Mouse (Mus musculus): ENCODE data around the gene Hnrnpl.
A peak's percentile ranks its signal among the peaks of the same experiment; 100 is the strongest.

Gene Hnrnpl

DNA sequence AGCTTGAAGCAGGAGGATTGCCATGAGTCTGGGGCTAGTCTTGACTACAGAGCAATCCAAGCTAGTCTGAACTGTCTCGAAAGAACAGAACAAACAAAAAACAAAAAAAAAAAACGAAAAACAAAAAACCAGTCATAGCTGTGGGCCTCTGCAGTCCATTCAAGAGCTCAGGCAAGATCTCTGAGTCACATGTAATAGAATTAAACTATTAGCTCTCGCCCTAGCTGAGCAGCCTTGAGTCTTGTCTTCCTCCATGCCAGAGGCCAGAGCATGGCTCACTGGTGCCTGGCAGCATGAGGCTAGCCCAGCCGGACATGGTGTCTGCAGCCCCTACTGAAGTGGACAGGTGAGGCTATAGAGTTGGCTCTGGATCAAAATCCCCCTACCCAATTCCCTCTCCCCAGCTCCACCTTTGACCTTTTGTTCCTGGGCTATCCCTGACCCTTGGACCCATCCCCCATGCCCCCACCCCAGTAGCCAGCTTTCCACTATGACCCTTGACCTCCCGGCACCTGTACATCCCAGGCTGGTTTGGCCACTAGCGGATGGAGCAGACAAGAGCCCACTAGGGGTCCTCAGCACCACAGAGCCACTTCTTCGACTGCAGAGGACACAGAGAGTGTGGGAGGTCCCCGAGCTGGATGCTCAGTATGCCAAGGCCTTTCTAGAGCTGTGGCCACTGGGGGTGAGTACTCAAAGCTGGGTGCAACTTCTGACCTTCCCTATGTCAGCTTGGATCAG lies 18.1 kb upstream of the Hnrnpl start:
- DNase-seq = peak; percentile 42

DNA sequence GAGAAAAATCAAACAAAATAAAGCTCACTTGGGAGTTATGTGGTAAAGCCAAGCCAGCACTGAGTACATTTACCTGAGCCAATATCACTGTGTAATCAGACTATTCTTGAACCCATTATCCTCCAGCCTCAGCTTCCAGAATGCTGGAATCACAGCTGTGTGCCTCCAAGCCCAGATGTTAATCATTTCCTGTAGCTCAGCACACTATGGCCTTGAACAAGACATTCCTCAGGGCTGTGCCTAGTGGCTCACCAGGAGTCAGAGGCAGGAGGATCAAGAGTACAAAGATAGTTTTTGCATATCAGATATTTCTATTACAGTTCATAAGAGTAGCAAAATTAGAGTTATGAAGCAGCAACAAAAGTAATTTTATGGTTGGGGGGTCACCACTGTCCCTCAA lies 16.6 kb upstream of the Hnrnpl start:
- DNase-seq = no peak

DNA sequence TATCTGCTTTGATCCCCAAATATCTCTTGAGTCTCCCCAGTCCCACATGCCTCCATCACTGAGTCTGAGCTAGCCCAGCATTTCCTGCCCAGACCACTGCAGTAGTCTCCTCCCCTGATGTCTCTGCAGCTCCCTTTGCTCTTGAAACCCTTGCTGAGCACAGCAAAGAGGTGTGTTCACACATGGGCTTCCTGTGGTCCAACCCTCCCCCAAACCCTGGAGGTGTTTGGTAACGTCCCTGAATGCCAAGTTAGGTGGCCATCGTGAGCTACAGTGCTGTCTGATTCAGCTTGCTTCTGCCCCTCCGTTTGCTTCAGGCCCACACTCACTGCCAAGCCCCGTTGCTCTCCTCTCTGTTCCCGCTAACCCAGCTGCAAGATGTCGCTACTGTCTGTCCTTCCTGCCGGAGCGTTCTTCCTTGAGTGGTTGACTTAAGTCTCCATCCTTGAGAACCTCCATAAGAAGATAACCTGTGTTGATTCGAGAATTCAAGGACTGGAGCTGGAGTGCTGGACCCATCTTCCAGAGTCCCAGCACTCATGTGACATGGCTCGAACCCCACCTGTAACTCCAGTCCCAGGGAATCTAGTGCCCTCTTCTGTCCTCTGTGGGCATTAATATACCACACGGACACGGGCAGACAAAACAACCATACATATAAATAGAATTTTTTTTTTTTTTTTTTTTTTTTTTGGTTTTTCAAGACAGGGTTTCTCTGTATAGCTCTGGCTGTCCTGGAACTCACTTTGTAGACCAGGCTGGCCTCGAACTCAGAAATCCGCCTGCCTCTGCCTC lies 15.8 kb upstream of the Hnrnpl start:
- DNase-seq = peak; percentile 54

DNA sequence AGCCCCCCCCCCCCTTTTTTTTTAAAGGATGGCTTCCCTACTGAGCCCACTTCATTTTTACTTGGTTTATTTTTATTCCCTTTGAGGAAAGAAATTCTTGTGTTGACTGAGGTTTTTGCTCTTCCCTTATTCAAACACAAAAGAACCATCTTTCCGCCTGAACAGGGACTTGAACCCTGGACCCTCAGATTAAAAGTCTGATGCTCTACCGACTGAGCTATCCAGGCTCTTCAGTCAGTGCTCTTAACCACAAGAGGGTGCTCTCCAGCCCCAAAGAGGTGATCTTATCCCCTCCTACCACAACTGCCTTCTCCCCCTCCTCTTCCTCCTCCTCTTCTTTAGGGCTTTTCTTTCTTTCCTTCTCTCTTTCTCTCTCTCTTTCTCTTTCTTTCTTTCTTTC lies 14.5 kb upstream of the Hnrnpl start:
- peak; percentile 78 for DNase-seq

DNA sequence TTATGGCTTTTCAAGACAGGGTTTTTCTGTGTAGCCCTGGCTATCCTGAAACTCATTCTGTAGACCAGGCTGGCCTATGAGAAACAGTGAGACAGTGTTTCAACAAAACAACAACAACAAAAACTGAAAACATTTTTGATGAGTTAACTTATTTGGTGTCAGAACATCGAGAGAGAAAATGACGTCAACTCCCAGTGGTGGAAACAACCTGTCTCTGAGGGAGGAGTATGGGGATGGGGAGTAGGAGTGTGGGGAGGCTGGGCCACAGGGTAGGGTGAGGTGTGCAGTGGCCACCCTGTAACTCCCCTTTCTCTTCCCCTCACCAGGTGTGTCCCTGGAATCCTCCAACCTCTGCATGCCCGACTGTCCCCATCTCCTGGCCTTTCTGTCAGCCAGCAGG lies 13.8 kb upstream of the Hnrnpl start:
- DNase-seq = no peak

DNA sequence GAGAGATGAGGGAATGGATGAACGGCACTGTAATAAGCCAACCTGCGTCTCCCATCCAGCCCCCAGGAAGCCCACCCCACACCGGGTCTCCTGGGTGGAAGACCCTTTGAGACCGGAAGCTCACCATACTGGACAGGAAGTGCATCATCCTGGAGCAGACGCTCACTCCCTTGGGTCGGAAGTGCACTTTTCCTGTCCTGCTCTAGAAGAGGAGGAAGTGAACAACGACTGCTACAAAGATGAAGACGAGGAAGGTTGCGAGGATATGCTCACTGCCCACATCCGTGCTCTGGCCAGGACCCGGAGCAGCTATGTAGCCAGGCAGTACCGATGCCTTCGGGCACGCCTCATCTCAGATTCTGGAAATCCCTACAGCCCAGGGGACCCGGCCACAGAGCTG lies 12.5 kb upstream of the Hnrnpl start:
- DNase-seq = no peak

DNA sequence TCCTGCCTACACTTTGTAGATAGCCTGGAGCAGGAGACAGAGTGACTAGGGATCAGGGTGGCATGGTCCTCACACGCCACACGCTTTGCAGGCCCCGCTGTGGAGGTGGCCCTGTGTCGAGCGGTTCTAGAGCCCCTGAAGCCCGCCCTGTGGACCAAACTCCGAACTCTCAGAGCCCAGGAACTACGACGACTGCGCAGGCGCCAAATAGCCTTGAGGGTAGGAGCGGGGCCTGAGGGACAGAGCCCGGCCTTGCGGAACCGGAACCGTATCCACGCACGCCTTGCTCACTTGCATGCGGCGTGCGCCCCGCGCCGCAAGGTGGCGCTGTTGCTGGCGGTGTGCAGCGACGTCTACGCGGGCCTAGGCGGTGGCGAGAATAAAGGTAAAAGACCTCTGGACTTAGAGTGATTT lies 11.8 kb upstream of the Hnrnpl start:
- peak; percentile 81 for DNase-seq

DNA sequence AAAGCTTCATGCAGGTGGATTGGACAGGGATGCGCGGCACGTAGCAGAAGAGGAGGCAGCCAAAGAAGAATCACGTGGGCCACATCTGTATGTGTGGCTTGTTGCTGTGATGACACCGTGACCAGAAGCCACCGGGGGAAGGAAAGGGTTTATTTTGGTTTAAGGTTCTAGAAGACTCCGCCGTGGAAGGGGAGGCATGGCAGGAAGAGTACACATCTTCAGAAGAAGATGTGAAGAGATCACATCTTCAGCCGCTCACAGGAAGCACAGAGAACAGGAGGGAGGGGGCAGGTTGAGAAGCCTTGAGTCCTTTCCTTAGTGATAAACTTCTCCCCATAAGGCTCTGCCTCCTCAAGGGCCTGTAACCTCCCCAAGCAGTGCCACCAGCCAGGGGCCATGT lies 8.3 kb upstream of the Hnrnpl start:
- DNase-seq = peak; percentile 51

DNA sequence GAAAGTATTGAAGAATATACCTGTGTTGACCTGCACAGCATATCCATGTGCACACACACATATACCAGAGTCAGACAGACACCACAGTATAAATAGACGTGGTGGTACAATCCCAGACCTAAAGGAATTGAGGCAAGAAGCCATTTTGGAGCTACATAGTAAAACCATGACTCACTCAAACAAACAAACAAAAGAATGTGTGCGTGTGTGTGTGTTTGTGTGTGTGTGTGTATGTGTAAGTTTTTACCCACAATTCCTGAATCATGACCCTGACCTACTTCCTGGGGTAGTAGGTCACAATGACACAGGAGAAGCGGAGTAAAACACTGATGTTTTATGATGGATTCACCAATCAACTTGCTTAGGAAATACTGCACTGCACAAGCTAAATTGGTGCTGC lies 6.9 kb upstream of the Hnrnpl start:
- no peak for DNase-seq

DNA sequence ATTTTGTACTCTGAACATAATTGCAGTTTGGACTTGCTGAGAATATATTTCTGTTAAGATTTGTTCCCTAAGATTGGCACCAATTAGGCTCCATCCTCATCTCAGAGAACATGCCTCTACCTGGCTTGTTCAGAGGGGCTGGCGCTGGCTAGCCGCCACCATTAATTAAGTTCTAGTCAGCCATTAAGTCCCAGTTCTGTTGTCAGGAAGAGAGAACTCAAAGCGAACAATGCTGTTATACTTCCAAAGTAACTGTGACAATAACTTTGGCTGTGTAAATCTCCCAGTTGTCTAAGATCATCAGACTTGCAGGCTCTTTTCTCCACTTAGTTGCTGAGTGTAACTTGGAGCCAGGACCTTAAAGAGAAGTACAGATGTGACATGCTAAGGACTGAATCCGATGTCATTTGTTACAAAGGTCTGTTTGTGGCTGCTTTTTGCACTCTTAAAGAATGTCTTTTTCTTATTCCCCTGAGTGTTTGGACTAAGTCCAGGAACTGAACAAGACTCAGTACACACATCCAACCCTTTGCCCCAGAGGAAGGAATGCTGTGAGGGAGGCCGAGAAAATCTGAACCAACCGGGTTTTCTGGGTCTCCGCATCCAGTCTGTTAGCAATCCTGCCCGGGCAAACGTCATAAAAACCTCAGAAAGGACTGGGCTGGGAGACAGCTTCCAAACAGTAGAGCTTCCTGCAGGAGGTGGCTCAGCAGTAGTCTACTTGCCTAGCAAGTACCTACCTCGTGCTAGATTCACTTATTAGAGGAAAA lies 6.3 kb upstream of the Hnrnpl start:
- no peak for DNase-seq

DNA sequence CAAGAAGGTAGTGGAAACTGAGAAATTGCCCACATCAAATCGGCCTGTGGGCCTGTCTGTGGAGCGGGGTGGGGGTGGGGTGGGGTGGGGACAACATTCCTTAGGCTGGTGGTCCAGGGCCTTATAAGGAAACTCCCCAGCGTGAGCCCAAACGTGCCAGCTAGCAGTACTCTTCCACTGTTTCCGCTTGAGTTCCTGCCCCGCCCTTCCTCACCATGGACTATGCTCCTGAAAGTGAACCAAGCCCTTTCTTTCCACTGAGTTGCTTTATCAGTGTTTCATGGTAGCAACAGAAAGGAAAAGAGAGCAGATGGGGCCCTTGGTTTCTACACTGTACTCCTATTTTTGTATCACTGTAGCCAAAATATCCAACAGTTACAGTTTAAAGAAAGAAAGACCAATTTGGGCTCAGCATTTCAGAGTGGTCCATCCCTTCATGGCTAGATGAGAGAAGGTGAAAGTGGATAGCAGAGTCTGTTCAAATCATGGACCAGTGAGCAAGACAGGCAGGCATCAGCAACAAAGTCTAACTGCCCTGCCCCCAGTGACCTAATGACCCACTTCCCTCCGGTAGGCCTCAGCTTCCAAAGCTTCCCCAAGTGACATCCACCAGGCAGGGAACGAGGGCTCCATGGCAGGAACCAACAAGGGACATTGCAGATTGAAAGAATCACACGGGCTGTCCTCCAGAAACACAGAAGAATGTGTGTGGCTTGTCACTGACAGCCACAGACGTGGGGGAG lies 5.3 kb upstream of the Hnrnpl start:
- no peak for DNase-seq

DNA sequence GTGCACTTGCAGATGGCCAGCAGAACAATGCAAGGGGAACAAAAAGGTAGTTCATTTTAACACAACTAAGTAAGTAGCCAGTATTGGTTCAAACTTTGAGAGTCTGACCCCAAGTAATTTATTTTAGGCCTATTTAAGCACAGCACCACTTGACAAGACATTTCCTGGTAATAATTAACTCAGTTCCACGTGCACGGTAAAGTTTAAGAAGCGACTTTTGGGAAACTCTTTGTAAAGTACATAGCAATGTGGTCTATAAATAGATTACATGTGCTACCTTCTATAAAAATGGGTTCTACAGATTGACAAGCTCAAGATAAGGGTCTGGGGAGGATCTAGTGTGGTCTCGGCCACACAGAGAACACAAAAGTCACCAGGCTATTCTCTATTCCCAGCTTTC lies 4.6 kb upstream of the Hnrnpl start:
- no peak for DNase-seq

DNA sequence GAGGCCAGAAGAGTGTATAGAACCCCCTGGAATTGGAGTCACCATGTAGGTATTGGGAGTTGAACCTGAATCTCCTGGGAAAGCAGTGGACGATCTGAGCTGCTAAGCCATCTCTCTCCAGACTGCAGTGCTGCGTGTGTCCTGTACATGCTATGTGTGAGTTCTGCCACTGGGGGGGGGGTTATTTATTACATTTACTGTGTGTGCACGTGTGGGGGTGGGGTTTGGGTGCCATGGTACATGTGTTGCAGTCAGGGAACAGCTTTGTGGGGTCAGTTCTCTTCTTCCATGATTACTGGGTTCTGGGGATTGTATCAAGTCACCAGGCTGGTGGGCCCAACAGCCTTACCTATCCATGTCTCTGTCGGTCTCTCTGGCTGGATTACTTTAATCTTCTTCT lies 1.5 kb upstream of the Hnrnpl start:
- DNase-seq = peak; percentile 50

DNA sequence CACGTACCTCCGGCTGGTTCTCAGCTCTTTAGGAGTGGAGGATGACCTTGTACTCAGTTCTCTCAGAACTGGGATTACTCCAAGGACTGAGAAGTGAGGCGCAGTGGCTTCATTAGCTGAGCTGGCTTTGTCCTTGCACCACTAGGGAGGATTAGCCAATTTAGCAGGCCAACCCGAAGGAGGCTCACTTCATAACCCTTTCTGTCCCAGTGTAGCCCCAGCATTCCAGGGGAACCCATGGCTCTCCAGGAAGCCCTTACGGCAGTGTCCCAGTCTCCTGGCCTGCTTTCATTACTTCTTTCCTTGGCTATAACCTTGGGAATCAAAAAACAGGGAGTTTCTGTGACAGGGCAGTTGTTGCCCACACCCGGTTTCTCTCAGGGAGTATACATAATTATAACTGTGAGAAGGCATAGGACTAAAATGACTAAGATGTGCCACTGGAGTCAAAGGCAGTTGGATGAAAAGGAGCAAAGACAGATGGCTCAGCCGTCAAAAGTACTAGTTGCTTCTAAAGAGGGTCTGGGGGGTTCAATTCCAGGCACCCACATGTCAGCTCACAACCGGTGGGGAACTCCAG lies 610 bp upstream of the Hnrnpl start:
- no peak for DNase-seq

DNA sequence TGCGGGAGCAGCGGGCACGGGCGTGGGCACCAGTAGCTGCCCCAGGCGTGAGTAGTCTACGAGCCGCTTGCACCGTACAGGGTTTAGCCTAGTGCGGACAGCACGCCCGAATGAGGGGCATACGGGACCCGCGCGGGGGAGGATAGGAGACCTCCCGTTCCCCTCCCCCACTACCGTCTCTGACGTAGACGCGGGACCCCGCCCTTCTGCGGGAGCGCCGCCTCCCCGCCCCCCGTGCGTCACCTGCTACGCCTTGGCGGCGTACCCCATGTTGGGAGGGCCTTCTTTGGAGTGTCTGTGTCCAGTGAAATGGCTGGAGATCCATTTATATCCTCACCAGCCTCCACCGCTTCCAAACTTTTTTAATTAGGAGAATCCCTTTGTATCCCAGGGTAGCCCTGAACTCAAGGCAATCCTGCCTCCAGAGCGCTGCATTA lies 634 bp downstream of the Hnrnpl start:
- peak; percentile 99 for DNase-seq

DNA sequence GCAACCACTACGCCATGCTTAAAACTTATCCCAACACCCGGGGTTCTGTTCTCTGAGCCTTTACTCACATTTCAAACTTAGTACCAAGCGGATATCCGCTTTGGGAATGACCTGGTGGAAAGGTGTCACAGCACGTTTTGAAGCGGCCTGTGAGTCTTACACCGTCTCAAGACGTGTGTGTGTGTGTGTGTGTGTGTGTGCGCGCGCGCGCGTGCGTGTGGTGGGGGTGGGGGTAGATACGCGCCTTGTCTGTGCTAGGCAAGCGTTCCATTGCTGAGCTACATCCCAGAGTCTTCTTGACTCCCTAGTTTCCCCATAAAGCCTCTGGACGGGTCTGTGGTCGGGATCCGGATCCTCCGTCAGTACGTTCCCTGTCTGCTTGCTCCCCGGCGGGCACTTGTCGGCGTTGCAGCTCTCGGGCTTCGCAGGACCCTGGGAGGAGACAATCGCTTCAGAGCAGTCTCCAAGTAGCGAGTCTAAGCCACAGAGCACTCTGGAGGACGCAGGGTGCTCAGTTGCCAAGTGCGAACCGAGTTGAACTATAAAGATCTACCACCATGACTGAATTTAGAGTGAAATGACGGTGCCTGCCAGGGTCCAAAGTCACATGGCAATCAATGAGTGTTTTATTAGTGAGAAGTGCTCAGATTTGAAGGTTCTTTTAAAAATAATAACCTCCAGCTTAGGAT lies 1.2 kb downstream of the Hnrnpl start:
- DNase-seq = peak; percentile 79

DNA sequence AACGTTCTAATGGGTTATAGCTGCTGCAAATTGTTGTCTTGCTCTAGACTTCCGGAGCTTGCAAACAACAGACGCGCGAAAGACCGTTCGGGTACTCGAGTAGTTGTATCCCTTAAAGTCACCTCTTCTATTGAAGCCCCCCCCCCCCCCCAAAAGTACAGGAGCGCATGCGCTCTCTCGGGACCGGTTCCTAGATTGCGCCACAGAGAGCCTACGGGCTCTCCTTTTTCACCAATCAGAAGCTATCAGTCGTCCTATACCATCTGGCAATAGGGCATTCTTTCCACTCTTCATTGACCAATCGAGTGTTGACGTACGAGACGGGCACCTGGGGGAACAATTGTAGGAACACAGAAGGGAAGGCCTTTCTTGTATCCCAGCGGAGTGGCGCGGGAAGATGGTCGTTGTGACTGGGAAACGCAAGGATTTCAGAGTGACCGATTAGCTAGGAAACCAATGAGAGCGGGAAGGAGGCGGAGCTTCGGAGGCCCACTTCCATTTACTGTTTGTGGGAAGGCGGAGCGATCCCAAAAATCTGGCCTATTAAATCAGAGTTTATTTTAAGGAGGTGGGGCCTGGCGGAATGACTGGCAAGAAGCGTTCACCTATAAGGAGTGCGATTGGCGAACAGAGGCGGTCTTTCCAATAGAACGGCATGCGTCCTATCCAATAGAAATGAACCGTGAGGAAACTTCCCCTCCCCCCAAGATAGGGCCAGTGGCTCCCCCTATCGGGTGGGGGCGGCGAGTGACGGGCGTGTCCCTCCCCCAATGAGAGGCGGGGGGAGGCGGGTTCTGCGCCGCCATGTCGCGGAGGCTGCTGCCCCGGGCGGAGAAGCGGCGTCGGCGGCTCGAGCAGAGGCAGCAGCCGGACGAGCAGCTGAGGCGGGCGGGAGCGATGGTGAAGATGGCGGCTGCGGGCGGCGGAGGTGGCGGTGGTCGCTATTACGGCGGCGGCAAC lies 2.0 kb downstream of the Hnrnpl start:
- peak; percentile 99 for DNase-seq

DNA sequence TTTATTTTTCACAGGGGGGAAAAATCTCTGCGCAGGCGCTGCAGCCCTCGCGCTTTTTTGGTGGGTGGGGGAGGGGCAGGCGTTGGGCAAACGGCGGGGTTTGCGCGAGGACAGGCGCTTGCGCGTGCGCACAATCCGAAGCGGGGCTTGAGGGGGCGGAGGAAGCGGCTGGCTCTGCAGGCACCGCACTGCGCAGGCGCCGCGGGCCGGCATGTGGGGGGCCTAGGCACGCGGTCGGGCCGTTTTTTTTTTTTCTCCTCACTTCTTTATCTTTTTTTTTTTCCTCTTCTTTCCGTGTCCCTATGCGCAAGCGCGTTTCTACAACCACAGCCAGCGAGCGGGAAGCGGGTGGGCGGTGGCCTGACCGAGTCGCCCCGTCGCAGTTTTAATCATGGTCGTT lies 2.9 kb downstream of the Hnrnpl start:
- DNase-seq = peak; percentile 98

DNA sequence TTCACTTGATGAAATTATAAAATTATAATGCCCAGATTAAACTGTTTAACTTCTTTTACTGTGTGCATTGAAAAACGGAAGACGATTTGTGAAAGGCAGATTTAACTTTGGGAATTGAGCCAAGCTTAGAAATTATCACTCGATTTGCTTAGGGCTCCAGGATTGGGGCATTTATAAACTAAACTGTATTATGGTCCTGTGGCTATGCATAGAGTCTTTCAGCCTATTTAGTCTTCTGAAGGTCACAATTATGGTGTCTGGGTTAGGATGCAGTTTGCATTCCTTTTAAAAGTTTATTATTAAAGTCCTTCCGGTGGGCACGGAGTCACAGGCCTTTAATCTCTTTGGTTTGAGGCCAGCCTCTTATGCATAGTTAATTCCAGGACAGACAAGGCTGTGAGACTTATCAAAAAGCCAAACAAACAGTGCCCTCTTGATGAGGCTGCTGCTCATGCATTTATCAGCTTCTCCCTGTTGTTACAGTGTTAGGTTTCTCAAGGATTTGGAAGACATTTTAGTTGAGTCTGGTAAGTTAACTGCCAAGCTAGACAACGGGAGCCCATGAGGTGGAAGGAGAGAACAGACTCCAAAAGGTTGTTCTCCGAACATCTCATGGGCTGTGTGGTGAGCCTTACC lies 3.4 kb downstream of the Hnrnpl start:
- DNase-seq = no peak

DNA sequence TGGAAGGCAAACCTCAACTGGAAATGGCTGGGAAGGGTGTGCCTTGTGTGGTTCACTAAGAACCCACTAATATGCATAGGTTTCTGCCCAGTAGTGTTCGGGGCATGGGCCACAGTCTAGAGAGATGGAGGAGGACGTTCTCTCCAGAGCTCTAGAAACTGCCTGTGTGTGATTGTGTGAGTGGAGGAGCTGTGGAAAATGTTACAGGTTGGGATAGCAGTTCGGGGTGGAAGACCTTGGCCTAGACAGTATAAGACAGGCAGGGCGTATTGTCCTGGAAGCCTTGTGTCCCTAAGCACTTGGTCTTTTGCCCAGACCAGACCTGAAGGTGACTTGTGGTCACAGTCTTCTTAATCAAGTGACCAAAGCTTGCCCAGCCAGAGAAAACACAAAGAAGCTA lies 4.1 kb downstream of the Hnrnpl start:
- no peak for DNase-seq
